Mouse (Mus musculus) gastrocnemius, adult 8-10 months (tissue): Measurements from ENCODE around the gene Cep135. TPM values are rescaled to one million over a fixed set of nuclear protein-coding genes. Genes with fewer than 3 reads are reported as not detected.

ENCODE experiments used
- DNase-seq, 2 experiments: peaks; one replicate each; pipeline ENCODE4 v3.0.0; 2022; ENCODE audit warnings: low spot score in 2 of 2
- total RNA-seq, 4 experiments: library from RNA; stranded (reverse); gene quantifications; 2 replicates each; pipeline ENCODE4 v1.2.4; 2022

The Cep135 gene
- total RNA-seq, 4 experiments from 2014 or later, result 0.61 to 0.94 (median 0.86) TPM

DNA sequence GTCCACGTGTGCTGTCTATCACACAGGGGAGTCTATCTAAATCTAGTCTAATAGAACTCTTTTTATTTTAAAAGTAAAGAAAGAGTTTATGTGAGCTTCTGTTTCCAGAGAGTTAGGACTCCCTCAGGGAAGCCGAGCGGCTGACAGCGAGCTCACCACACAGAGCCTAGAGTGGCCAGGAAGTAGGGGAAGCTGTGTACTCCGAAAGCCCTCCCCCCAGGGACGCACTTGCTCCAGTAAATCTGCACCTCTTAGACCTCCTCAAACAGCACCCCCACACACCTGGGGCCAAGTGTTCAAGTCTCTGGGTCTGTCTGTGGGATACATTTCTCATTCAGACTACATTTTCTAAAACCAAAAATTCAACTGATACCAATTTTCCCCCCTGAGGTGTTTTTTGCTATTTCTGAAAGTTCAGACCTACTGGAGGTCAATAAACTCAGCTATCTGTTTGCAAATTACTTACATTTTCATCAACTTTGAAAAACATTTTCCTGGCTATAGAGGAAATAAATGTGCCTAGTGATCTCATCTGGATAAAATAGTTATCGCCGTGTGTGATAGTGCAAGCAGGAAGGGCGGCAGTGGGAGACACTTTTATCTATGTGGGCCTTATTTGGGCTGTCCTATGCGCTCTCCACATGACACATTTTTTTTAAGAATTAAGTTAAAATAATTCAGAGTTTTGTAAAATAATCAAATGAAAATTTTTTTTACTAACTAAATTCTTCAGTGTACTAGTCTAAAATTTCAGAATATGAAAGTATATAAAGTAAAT, 56.8 kb downstream of the Cep135 start:
- DNase-seq, result no peak

DNA sequence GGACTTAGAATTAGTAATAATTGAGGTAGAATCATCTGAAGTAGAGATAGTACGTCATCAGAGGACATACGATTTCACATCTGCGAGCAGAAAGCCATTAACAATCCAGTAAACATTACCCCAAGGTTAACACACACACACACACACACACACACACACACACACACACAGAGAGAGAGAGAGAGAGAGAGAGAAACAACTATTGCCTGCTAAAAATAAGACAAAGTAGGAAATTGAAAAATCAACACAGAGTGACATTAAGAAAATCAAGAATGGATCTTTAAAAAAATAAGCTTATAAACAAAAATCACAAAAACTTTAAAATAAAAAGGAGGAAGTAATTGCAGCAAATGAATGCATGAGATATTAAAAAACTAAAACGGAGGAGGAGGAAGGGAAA, 61.4 kb downstream of the Cep135 start:
- DNase-seq, result no peak

- no peak for DNase-seq
These were observed 62.7 kb downstream of the Cep135 start for GRCm38 (mm10) chr5:76651151-76651725.

DNA sequence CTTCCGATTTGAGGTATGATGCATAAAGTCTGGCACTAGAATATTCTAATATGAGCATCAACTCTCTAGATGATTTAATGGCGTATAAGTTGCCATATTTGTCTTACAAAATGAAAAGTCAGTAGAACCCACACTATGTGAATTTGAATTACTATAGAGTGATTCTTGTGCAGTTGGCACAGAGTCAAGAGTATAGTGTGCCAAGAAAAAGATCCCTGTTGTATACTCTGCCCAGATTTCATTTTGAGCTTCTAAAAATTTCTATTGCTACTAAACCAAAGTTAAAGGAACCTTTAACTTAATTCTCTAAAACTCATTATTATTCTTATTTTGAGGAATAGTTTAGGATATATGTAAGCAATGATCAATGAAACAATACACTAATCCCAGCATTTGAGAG, 67.7 kb downstream of the Cep135 start, which contains the start of gene C530008M17Rik:
Gene C530008M17Rik, plus strand, starts transcription at position 301 of the 400 bp plus-strand sequence.
- no peak for DNase-seq

GRCm38 (mm10) chr5:76657245-76658083, 69.0 kb downstream of the Cep135 start:
- peak in 1 of 2 experiments; percentile 23 for DNase-seq

- DNase-seq, result no peak
These were observed 69.8 kb downstream of the Cep135 start for GRCm38 (mm10) chr5:76658084-76658934.

GRCm38 (mm10) chr5:76659958-76660635, 71.6 kb downstream of the Cep135 start:
- no peak for DNase-seq

DNA sequence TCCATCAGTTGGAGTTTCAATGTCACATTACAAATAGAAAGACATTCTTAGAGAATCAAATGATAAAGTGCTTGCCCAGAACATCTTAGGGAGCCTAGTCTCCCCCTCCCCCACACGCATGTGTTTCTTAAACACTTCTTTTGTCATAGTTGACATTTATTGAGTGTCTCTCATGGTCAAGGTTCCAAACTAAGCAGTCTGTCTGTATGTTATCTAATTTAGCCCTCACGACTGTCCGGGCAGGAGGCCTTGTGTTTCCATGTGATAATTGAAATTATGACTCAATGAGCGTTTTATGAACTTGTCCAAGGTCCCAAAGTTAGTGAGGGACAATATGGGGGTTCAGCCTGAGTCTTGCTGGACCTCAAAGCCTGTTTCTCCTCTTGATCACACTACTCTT, 72.8 kb downstream of the Cep135 start:
- DNase-seq, result no peak

DNA sequence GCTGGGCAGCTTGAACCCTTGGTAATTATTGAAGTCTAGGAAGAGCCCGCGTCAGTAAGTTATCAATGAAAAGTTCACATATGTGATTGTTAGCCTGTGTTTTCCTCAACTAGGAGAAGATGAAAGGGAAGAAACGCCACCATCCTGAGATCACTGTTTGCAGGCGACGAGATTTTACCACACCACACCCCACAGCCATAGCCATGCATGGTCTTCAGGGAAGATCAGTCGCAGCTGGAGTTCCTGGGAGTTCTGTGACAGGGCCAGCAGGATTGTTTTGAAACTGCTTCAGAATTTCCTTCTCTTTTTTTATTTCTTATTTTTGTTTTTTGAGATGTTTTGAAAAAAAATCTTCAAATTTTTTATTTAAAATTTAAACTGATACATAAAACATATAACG, 76.4 kb downstream of the Cep135 start:
- DNase-seq, result no peak

GRCm38 (mm10) chr5:76665421-76665820, 76.9 kb downstream of the Cep135 start:
- no peak for DNase-seq

DNA sequence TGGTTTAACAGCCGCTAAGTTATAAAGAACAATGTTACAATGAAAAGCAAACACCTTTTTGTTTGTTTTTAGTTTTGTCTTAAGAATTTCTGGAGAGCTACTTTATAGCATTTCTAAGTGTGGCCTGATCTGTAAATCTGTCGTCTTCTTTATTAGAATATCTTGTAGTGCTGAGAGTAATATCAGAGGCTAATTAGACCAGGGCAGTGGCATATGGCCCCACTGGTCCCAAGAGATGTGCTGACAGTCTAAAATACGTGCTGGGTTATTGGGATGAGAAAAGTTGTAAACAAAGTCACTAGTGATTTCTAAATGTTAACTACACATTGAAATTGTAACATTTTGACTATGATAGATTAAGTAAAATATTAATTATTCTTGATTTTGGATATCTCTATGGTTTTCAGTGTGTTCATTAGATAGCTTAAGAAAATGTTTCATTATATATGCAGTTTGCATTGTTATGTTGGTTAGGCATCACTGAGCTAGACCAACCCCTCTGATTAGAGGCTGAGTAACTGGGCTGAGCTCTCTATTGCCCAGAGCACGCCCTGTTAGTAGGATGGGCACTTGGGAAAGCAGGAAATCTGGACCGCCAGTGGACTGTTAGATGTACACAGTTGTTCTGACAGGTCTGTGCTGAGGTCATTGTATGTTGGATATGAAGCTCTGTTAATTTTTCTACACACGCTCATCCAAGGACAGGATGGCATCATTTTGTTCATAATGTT, 77.7 kb downstream of the Cep135 start:
- no peak for DNase-seq

DNA sequence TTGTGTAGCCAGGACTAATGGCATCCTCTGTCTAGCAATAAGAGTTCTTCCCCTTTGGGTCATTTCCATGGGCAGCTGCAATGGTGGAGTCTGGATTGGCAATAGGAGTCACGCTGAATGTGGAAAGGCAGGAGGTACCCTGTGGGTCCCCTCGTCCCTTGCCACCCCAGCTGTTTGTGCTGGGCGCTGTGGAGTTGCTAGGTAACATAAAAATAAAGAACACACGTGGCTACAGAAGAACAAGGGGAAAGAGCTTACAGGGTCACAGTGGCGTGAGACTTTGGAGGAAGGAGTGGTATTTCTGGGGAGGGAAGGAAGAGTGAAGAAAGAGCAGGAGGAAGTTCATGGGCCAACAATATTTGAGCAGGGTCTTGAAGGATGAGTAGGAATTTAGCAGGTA, 79.6 kb downstream of the Cep135 start:
- no peak for DNase-seq

- DNase-seq, result no peak
These were observed 80.0 kb downstream of the Cep135 start for GRCm38 (mm10) chr5:76668547-76668946.

GRCm38 (mm10) chr5:76670183-76670582, 81.7 kb downstream of the Cep135 start:
- no peak for DNase-seq

DNA sequence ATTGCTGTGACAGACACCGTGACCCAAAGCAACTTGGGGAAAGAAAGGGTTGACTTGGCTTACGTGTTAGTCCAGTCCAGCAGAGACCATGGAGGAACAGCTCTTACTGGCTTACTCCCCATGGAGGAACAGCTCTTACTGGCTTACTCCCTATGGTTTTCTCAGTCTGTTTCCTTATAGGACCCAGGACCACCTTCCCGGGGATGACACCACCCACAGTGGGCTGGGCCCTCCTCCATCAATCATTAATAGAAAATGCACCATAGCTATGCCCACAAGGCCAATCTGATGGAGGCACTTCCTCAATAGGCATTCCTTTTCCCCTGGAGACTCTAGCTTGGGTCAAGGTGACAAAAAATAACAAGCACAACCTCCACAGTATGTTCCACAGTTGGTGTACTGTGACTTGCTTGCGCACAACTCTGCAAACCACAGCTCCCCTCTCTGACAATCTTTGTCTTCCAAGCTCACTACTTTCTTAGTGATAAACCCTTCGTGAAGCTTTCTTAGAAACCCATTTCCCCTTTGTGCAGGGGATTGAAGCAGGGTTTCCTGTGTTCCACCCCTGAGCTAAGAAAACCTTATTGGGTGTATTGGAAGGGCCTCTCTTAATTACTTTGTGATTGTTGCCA, 85.6 kb downstream of the Cep135 start:
- no peak for DNase-seq

DNA sequence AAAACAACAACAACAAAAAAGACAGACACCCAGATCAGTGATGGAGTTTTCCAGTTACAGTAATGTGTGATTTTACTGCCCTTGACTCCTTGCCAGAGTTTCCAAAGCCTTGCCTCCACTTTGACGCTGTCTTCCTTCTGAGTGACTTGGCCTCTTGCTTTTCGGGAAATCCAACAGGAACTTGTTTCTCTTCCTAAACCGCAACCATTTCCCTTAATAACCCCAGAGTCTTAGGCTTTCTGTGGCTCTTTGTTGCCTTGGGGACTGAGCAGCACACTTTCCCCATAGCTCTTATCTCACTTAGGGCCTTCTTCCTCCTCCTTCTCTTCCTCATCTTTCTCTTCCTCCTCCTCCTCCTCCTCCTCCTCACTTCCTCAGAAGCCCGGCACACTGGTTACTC, 86.9 kb downstream of the Cep135 start:
- DNase-seq, result no peak

DNA sequence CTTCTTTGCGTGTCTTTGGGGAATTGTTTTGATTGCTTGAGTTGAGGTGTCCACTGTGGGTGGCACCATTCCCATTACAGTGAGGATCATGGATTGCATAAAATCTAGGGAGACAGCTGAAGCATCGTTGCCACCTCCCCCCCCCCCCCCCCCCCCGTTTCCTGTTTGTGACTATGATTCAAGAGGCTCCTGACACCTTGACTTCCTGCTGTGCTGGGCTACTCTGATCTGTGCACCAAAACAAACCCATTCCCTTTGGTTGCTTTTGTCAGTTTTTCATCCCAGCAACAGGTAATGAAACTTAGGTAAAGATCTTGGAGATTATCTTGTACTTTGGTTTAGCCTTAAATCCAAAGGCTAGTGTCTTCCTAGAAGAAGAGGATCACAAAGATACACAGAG, 92.5 kb downstream of the Cep135 start:
- no peak for DNase-seq

GRCm38 (mm10) chr5:76681895-76682656, 93.6 kb downstream of the Cep135 start:
- DNase-seq, result no peak

GRCm38 (mm10) chr5:76683455-76683854, 95.0 kb downstream of the Cep135 start:
- DNase-seq, result no peak
